Mouse (Mus musculus): Measurements from ENCODE around the gene Arhgap45.

DNA sequence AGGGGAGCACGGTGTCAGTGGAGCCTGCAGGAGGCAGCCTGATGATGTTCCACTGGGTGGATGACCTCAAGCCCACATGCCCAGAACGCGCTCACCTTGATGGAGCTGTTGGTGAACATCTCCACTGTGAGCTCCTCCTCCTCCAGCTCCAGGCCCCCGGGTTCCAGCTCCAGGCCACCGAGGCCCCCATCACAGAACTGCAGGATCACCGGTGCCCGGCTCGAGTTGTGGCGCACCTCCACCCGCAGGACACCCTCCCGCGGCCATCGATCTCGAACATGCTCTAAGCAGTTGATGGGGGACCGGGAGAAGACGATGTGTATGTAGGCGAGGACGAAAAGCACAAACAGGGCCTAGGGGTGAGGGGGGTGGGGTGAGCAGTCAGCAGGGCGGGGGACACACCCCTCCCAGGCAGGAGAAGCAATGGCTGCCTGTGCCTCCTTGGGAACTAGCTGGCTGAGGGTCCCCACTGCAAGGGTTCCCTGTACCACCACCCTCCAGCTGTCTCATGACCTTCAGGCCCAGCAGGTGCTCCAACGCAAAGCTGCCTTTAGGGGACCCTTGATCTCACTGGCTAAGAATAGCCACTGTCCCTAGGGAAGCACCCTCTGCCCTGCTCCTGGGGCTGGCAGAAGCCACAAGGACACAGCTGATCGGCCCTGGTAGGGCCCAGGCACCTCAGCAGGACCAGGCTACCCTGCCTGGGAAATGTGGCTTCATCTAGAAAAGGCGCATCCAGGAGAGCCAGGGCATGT lies 36.9 kb upstream of the Arhgap45 start:
- TF ChIP-seq POLR2A (IDR thresholded peaks at IDR 0.05; ENCODE audit: insufficient read depth, low read depth, low read length) (no peak), CTCF (IDR thresholded peaks at IDR 0.05) (no peak)

All from heart, adult 2 months (tissue).